Mouse (Mus musculus) midbrain, embryonic 16.5 days (tissue): ENCODE data around the gene Ccdc188. TPM values are rescaled to one million over a fixed set of nuclear protein-coding genes. Genes with fewer than 3 reads are reported as not detected.

Experiments used
- ATAC-seq: fragments of 200-750 bp; cut with Nextera tagmentation; 2 replicates; pipeline ENCODE4 v1.8.0; 2017; ENCODE audit warnings: moderate TSS enrichment
- H3K27ac ChIP-seq: fragments of 300-500 bp; sonication (generic); 2 replicates; pipeline ENCODE4 v1.5.1; 2014; ENCODE audit warnings: mild to moderate bottlenecking, low read length, mixed read lengths
- H3K27me3 ChIP-seq: fragments of 300-500 bp; sonication (generic); 2 replicates; pipeline ENCODE4 v1.6.1; 2014; ENCODE audit warnings: low read depth, low read length, mixed read lengths; ENCODE audit not compliant: control insufficient read depth, insufficient read depth
- H3K36me3 ChIP-seq: fragments of 300-500 bp; sonication (generic); 2 replicates; pipeline ENCODE4 v1.6.1; 2014; ENCODE audit warnings: mild to moderate bottlenecking, low read length, moderate library complexity, mixed read lengths; ENCODE audit not compliant: control insufficient read depth, insufficient read depth
- H3K4me1 ChIP-seq: fragments of 300-500 bp; sonication (generic); 2 replicates; pipeline ENCODE4 v1.6.1; 2014; ENCODE audit warnings: mild to moderate bottlenecking, low read length, mixed read lengths; ENCODE audit not compliant: control insufficient read depth, insufficient read depth
- H3K4me2 ChIP-seq: fragments of 300-500 bp; sonication (generic); 2 replicates; pipeline ENCODE4 v1.6.1; 2014; ENCODE audit warnings: mild to moderate bottlenecking, low read length, mixed read lengths
- H3K4me3 ChIP-seq: fragments of 300-500 bp; sonication (generic); 2 replicates; pipeline ENCODE4 v1.5.1; 2014; ENCODE audit warnings: low read depth, mild to moderate bottlenecking, low read length, moderate library complexity, mixed read lengths
- H3K9ac ChIP-seq: fragments of 300-500 bp; sonication (generic); 2 replicates; pipeline ENCODE4 v1.6.1; 2014; ENCODE audit warnings: low read depth, low read length, mixed read lengths
- H3K9me3 ChIP-seq: fragments of 300-500 bp; sonication (generic); replicated peaks from 2 replicates; pipeline ENCODE4 v1.6.1; 2014; ENCODE audit warnings: mild to moderate bottlenecking, low read length, mixed read lengths; ENCODE audit not compliant: control insufficient read depth, poor library complexity, severe bottlenecking
- WGBS: fragments of 180-500 bp; shearing (Covaris S2); extraction: QIAGEN DNeasy Blood & Tissue Kit; methylation state at CpG from one replicate; pipeline ENCODE4 v1.1.7; 2014; 5-methylcytosine and 5-hydroxymethylcytosine counted together
- polyA plus RNA-seq: library from polyadenylated mRNA; unstranded; fragments of >200 nt; fragmentation: Nextera tagmentation; extraction: Ambion mirVana; gene quantifications from 2 replicates; pipeline ENCODE4 v1.2.1, GENCODE M21; 2015

Ccdc188 gene
- polyA plus RNA-seq, 1 experiment from 2014 or later = not detected

GRCm38 (mm10) chr16:18213689-18214088, 4.0 kb upstream of the Ccdc188 start:
- Histone ChIP-seq H3K4me3 (peak overlapping the region; percentile 37), H3K9ac (peak overlapping the region; percentile 63), H3K27me3 (no peaks in the 10 kb centered on the region), H3K4me1 (peaks cover 47% of the 10 kb centered on the region), H3K27ac (peak overlapping the region; percentile 95), H3K9me3 (no peaks in the 10 kb centered on the region), H3K36me3 (no peaks in the 10 kb centered on the region), H3K4me2 (peak overlapping the region; percentile 52)
- ATAC-seq = peak; percentile 95
- WGBS = 8% methylated on average over 6 of the region's 6 CpGs

DNA sequence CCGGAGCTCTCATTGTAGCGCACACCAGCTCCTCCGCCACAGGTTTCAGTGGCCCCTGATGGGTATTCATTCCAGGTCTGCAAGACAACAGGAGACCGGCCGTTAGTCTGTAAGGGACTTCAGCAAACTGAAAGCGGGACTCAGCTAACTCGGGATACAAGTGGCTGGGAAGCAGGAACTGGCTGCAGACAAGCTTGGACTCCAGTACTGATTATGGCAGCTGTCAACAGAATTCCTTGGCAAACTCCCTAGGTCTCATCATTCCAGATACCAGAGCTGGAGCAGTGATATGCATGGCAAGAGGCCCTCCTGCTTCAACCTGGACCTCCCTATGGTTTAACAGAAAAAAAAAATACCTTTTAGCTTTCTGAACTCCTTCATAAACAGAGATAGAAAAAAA, 2.8 kb upstream of the Ccdc188 start:
- no peak for ATAC-seq
- H3K9ac ChIP-seq = peak overlapping the region; percentile 63
- H3K4me2 ChIP-seq = peak overlapping the region; percentile 52
- H3K4me1 ChIP-seq = peaks cover 49% of the 10 kb centered on the region
- H3K27me3 ChIP-seq = no peaks in the 10 kb centered on the region
- WGBS = 46% methylated on average over 7 of the region's 7 CpGs
- no peaks in the 10 kb centered on the region for H3K9me3 ChIP-seq
- no peaks in the 10 kb centered on the region for H3K36me3 ChIP-seq
- H3K4me3 ChIP-seq = peak overlapping the region; percentile 37
- H3K27ac ChIP-seq = peak overlapping the region; percentile 95

- Histone ChIP-seq H3K9ac (0 out of 2 replicates have a peak overlapping the region, but pooled peaks have one; percentile 14), H3K9me3 (no peaks in the 10 kb centered on the region), H3K27ac (no peak overlapping the region), H3K27me3 (no peaks in the 10 kb centered on the region), H3K4me3 (no peak overlapping the region), H3K36me3 (peaks cover 14% of the 10 kb centered on the region), H3K4me1 (peaks cover 36% of the 10 kb centered on the region), H3K4me2 (no peak overlapping the region)
- ATAC-seq = no peak
- WGBS = 73% methylated on average over 9 of the region's 9 CpGs
Measured at GRCm38 (mm10) chr16:18218580-18218996, 909 bp downstream of the Ccdc188 start.

DNA sequence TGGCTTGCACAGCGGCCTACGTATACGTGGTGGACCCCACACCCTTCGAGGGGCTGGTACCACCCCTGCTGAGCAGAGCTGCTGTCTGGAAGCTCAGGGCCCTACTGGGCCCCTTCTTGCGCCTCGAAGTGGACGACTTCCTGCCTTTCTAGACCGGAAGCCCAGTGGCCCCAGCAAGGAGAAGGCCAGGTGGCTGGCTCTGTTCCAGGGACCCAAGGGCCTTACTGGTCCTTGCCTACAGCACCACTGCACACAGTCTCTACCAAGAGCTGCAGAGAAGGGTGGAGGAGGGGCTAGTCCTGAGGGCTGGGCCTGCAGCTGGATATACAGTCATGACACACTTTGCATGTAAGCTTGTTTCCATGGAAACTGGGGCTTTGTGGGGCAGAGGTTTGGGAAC, 2.3 kb downstream of the Ccdc188 start:
- H3K9me3 ChIP-seq = no peaks in the 10 kb centered on the region

DNA sequence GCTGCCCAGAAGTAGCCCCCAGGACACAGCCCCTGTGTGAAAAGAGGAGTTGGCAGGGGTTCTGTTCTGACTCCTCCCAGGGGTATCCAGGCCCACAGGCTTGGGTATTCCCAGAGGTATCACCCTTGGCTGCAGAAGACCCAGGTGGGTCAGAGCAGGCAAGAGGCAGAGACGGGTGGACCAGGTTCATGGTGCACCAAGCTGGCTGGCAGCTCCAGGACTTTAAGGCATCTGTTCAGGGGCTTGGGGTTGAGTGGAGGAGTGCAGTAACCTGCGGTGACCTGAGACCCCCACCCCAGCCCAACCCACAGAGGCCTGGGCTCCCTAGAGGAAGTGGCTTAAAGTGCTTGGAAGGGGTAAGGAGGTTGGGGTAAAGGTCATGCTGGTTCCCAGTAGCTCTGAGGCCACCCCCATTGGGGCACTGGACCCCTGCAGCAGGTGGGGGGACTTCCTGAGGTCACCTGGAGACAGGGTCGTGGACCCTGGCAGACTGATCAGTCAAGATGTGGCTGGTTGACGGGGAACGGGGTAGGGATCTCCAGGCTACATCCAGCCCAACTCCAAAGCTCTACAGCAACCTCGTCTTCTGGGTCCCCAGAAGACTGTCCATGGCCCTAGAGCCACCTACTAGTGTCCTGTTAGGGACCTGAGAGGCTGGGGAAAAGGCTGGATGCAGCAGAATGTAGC, 3.3 kb downstream of the Ccdc188 start:
- H3K9ac ChIP-seq = no peak overlapping the region
- WGBS = 91% methylated on average over 6 of the region's 6 CpGs
- H3K4me2 ChIP-seq = no peak overlapping the region
- no peak overlapping the region for H3K4me3 ChIP-seq
- no peaks in the 10 kb centered on the region for H3K27me3 ChIP-seq
- no peak overlapping the region for H3K27ac ChIP-seq
- H3K4me1 ChIP-seq = peaks cover 11% of the 10 kb centered on the region
- H3K9me3 ChIP-seq = no peaks in the 10 kb centered on the region
- H3K36me3 ChIP-seq = peaks cover 29% of the 10 kb centered on the region
- no peak for ATAC-seq

More for the DNA sequence above, 2.3 kb downstream of the Ccdc188 start:
- Histone ChIP-seq H3K4me3 (no peak overlapping the region), H3K4me2 (no peak overlapping the region), H3K36me3 (peaks cover 19% of the 10 kb centered on the region), H3K4me1 (peaks cover 21% of the 10 kb centered on the region), H3K9ac (no peak overlapping the region), H3K27me3 (no peaks in the 10 kb centered on the region), H3K27ac (peak overlapping the region; percentile 12; the same call in 1 of the 2 replicates)
- WGBS = 63% methylated on average over 8 of the region's 8 CpGs
- peak; percentile 55; the same call in 1 of the 2 replicates for ATAC-seq

- WGBS = 82% methylated on average over 7 of the region's 11 CpGs
- Histone ChIP-seq H3K4me1 (peaks cover 9% of the 10 kb centered on the region), H3K4me2 (no peak overlapping the region), H3K4me3 (no peak overlapping the region), H3K27ac (no peak overlapping the region), H3K36me3 (peaks cover 35% of the 10 kb centered on the region), H3K27me3 (no peaks in the 10 kb centered on the region), H3K9me3 (no peaks in the 10 kb centered on the region), H3K9ac (no peak overlapping the region)
- ATAC-seq = no peak
Measured at GRCm38 (mm10) chr16:18221543-18221898, 3.8 kb downstream of the Ccdc188 start.

GRCm38 (mm10) chr16:18222188-18222587, 4.5 kb downstream of the Ccdc188 start:
- H3K27me3 ChIP-seq = no peaks in the 10 kb centered on the region
- no peak overlapping the region for H3K4me3 ChIP-seq
- peaks cover 9% of the 10 kb centered on the region for H3K4me1 ChIP-seq
- no peak overlapping the region for H3K27ac ChIP-seq
- H3K36me3 ChIP-seq = peaks cover 35% of the 10 kb centered on the region
- WGBS = 79% methylated on average over 11 of the region's 11 CpGs
- no peak overlapping the region for H3K9ac ChIP-seq
- no peak overlapping the region for H3K4me2 ChIP-seq
- no peaks in the 10 kb centered on the region for H3K9me3 ChIP-seq
- ATAC-seq = no peak

GRCm38 (mm10) chr16:18227187-18227586, 9.5 kb downstream of the Ccdc188 start:
- Histone ChIP-seq H3K36me3 (peaks cover 30% of the 10 kb centered on the region), H3K4me2 (no peak overlapping the region), H3K4me1 (peaks cover 9% of the 10 kb centered on the region; the same call in 1 of the 2 replicates), H3K9ac (no peak overlapping the region), H3K9me3 (no peaks in the 10 kb centered on the region), H3K27me3 (no peaks in the 10 kb centered on the region), H3K4me3 (no peak overlapping the region), H3K27ac (no peak overlapping the region)
- 93% methylated on average over 13 of the region's 13 CpGs for WGBS
- no peak for ATAC-seq

- Histone ChIP-seq H3K4me3 (no peak overlapping the region), H3K4me2 (no peak overlapping the region), H3K9me3 (no peaks in the 10 kb centered on the region), H3K27ac (no peak overlapping the region), H3K36me3 (peaks cover 30% of the 10 kb centered on the region), H3K4me1 (peaks cover 9% of the 10 kb centered on the region; the same call in 1 of the 2 replicates), H3K9ac (no peak overlapping the region), H3K27me3 (no peaks in the 10 kb centered on the region)
- ATAC-seq = no peak
- 94% methylated on average over 20 of the region's 20 CpGs for WGBS
Measured at GRCm38 (mm10) chr16:18227897-18228422, 10.3 kb downstream of the Ccdc188 start.
